Mouse (Mus musculus): ENCODE results near the gene Wfdc3. TPM values are rescaled to one million over a fixed set of nuclear protein-coding genes. Genes with fewer than 3 reads are reported as not detected.
A peak's percentile ranks its signal among the peaks of the same experiment; 100 is the strongest.

Gene Wfdc3
- total RNA-seq, 1 experiment from 2014 or later: 0.58 TPM

- no peak for ATAC-seq (ENCODE audit: extremely low read depth, insufficient number of reproducible peaks, low FRiP score, poor library complexity, severe bottlenecking)
Measured at GRCm38 (mm10) chr2:164777246-164778014, 31.7 kb upstream of the Wfdc3 start.

DNA sequence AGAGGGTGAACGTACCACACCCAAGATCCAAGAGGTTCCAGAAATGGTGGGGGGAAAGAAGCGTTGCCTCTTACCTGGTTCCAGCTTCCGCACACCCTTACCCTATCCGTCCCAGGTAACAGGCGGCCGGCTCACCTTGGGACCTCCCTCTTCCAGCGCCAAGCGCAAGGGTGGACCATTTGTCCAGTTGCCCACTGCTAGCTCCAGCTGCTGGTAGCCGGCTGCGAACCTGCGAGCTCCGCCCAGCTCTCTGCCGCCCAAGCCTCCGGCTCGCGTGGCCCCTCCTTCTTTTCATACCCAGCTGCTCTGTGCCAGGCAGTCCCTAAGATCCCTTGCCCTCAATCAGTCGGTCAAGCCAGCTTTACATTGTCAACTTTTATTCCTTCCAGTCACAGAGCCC is 31.1 kb upstream of the Wfdc3 start:
- no peak for ATAC-seq (ENCODE audit: extremely low read depth, insufficient number of reproducible peaks, low FRiP score, poor library complexity, severe bottlenecking)

- no peak for ATAC-seq (ENCODE audit: extremely low read depth, insufficient number of reproducible peaks, low FRiP score, poor library complexity, severe bottlenecking)
Measured at GRCm38 (mm10) chr2:164776130-164776529, 30.4 kb upstream of the Wfdc3 start.

GRCm38 (mm10) chr2:164773989-164774364 is 28.2 kb upstream of the Wfdc3 start:
- ATAC-seq (ENCODE audit: extremely low read depth, insufficient number of reproducible peaks, low FRiP score, poor library complexity, severe bottlenecking): no peak

GRCm38 (mm10) chr2:164773229-164773988 is 27.7 kb upstream of the Wfdc3 start:
- ATAC-seq (ENCODE audit: extremely low read depth, insufficient number of reproducible peaks, low FRiP score, poor library complexity, severe bottlenecking): no peak

- ATAC-seq (ENCODE audit: extremely low read depth, insufficient number of reproducible peaks, low FRiP score, poor library complexity, severe bottlenecking): no peak
Measured at GRCm38 (mm10) chr2:164771123-164771522, 25.4 kb upstream of the Wfdc3 start.

DNA sequence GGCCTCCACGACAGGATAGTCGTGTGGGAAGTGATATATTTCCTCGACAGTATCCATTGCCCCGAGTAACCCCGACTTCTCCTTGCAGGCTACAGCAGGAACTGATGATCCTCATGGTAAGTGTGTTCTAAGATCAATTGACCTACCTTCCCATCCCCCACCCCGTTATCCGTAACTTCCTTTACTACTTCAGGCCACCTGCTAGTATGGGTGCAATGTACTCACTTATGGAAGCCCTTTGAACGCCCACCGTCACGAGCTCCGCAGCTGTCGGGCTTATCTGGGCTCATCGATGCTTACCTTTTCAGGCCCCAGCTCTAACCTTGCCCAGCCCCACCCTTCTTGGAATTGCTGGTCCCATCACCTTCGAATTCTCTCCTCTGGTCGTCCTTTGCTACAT is 24.5 kb upstream of the Wfdc3 start:
- no peak for ATAC-seq (ENCODE audit: extremely low read depth, insufficient number of reproducible peaks, low FRiP score, poor library complexity, severe bottlenecking)

GRCm38 (mm10) chr2:164769258-164770037 is 23.7 kb upstream of the Wfdc3 start, which contains the start of gene Ube2c:
Gene Ube2c (plus strand): TSS chr2:164769898.
- peak; percentile 99 for ATAC-seq (ENCODE audit: extremely low read depth, insufficient number of reproducible peaks, low FRiP score, poor library complexity, severe bottlenecking)

DNA sequence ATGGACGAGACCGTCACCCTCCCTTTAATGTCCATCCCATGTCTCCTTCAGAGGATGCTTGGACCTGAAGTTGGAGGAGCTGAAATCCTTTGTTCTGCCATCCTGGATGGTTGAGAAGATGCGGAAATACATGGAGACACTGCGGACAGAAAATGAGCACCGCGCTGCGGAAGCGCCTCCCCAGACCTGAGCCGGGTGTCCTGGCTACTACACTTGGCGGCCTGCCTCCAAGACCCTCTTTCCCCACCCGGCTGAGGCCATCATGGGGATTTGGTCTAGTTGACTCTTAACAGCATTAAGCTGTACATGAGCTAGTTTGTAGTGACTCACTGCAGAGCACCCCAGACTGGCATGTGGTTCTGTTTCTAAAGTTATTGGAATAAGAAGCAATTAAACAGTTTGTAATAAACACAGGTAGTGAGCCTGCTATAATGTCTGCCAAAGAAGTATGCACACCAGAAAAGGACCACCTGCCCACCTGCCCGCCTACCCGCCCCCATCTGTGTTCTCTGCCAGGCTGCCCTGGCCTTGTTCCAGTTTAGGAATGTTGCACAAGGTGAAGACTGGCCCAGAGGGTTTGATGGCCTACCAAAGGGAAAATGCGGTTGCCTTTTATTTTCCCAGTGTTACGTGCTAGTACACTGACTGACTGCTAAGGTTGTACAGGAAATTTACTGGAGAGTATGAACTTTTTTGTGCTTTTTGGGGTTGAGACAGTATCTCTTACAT is 22.2 kb upstream of the Wfdc3 start:
- no peak for ATAC-seq (ENCODE audit: extremely low read depth, insufficient number of reproducible peaks, low FRiP score, poor library complexity, severe bottlenecking)

- ATAC-seq (ENCODE audit: extremely low read depth, insufficient number of reproducible peaks, low FRiP score, poor library complexity, severe bottlenecking): no peak
Measured at GRCm38 (mm10) chr2:164765841-164766240, 20.1 kb upstream of the Wfdc3 start.

- ATAC-seq (ENCODE audit: extremely low read depth, insufficient number of reproducible peaks, low FRiP score, poor library complexity, severe bottlenecking): no peak
Measured at GRCm38 (mm10) chr2:164762593-164762992, 16.9 kb upstream of the Wfdc3 start.

GRCm38 (mm10) chr2:164761971-164762370 is 16.2 kb upstream of the Wfdc3 start:
- ATAC-seq (ENCODE audit: extremely low read depth, insufficient number of reproducible peaks, low FRiP score, poor library complexity, severe bottlenecking): no peak

- ATAC-seq (ENCODE audit: extremely low read depth, insufficient number of reproducible peaks, low FRiP score, poor library complexity, severe bottlenecking): no peak
Measured at GRCm38 (mm10) chr2:164761502-164761901, 15.8 kb upstream of the Wfdc3 start.

GRCm38 (mm10) chr2:164760059-164760833 is 14.5 kb upstream of the Wfdc3 start:
- ATAC-seq (ENCODE audit: extremely low read depth, insufficient number of reproducible peaks, low FRiP score, poor library complexity, severe bottlenecking): no peak

- no peak for ATAC-seq (ENCODE audit: extremely low read depth, insufficient number of reproducible peaks, low FRiP score, poor library complexity, severe bottlenecking)
Measured at GRCm38 (mm10) chr2:164758692-164759091, 13.0 kb upstream of the Wfdc3 start.

DNA sequence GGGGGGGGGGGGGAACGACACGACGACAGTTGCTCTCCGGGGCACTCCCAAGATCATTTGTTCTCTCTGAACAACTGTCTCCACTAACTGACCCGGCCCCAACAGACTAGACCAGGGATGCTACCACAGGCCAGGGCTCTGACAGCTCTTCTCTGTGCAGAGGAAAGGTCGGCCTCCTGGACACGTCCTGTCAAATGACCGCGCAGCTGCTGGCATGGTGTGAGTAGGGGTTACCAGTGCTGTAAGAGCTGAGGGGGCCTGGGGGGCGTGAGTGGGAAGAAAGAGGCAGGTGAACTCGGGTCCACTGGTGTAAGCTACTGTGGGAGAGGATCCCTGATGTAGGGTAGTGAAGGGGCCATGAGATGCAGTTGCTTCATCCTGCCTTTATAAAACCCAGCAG is 12.1 kb upstream of the Wfdc3 start:
- no peak for ATAC-seq (ENCODE audit: extremely low read depth, insufficient number of reproducible peaks, low FRiP score, poor library complexity, severe bottlenecking)

DNA sequence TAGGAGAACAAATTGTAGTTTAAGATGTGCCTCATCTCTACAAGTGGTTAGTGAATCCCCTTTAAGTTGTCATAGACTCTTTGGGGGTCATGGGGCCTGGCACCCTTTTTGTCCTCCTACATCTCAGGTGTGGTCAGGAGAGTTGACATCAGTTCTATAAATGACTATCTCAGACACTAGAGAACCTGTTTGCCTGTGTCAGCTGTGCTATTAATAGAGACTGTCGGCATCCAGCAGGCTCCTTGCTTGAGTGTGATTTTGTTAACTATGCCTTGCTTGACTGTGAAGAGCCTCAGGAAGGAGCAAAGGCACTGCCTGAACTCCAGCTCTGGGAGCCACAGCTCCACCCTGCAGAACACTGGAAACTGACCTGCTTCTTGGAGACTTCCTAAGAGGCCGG is 9.1 kb upstream of the Wfdc3 start:
- ATAC-seq (ENCODE audit: extremely low read depth, insufficient number of reproducible peaks, low FRiP score, poor library complexity, severe bottlenecking): no peak

DNA sequence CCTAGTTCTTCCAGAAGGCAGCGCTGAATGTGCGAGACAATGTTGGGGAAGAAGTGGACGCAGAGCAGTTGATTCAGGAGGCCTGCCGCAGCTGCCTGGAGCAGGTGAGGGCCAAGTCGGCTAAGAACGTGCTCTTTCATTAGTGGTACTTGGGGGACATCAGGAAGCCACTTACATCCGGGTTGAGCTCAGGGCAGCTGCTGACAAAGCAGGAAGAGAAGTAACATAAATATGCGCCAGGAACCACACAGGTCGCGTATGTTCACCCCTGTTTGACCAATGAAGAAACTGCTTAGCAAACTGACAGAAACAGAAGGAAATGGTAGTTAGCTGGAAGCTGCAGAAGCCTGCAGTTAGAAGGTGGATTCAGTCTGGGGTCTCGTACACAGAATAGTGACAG is 8.4 kb upstream of the Wfdc3 start:
- ATAC-seq (ENCODE audit: extremely low read depth, insufficient number of reproducible peaks, low FRiP score, poor library complexity, severe bottlenecking): no peak
